Mouse (Mus musculus) right cerebral cortex, adult 2 months (tissue): ENCODE data around the gene Phlda1.

ENCODE experiments used
- DNase-seq, 2 experiments: peaks; one replicate each; pipeline ENCODE4 v3.0.0; 2021 to 2022; ENCODE audit warnings: low spot score in 2 of 2

The Phlda1 gene

GRCm38 (mm10) chr10:111504606-111505005, 1.5 kb upstream of the Phlda1 start:
- no peak for DNase-seq

GRCm38 (mm10) chr10:111505406-111505805, 680 bp upstream of the Phlda1 start:
- peak; percentile 16 to 31 for DNase-seq

GRCm38 (mm10) chr10:111506926-111507459, 907 bp downstream of the Phlda1 start:
- DNase-seq = peak; percentile 51 to 63

GRCm38 (mm10) chr10:111507460-111508211, 1.6 kb downstream of the Phlda1 start:
- DNase-seq = peak; percentile 50 to 69

GRCm38 (mm10) chr10:111508324-111509080, 2.4 kb downstream of the Phlda1 start:
- no peak for DNase-seq

GRCm38 (mm10) chr10:111509103-111509784, 3.2 kb downstream of the Phlda1 start:
- DNase-seq = no peak

GRCm38 (mm10) chr10:111509981-111510380, 3.9 kb downstream of the Phlda1 start:
- DNase-seq = no peak

GRCm38 (mm10) chr10:111510798-111511197, 4.7 kb downstream of the Phlda1 start:
- peak in 1 of 2 experiments; percentile 29 for DNase-seq

GRCm38 (mm10) chr10:111512036-111512568, 6.0 kb downstream of the Phlda1 start:
- no peak for DNase-seq

- no peak for DNase-seq
Measured at GRCm38 (mm10) chr10:111514282-111514885, 8.3 kb downstream of the Phlda1 start.

GRCm38 (mm10) chr10:111515071-111516010, 9.3 kb downstream of the Phlda1 start:
- DNase-seq = no peak

GRCm38 (mm10) chr10:111516172-111516588, 10.1 kb downstream of the Phlda1 start:
- no peak for DNase-seq

GRCm38 (mm10) chr10:111516804-111517436, 10.8 kb downstream of the Phlda1 start:
- no peak for DNase-seq

GRCm38 (mm10) chr10:111518350-111518749, 12.3 kb downstream of the Phlda1 start:
- DNase-seq = no peak

- no peak for DNase-seq
Measured at GRCm38 (mm10) chr10:111519620-111520370, 13.7 kb downstream of the Phlda1 start.

- DNase-seq = no peak
Measured at GRCm38 (mm10) chr10:111520621-111521020, 14.5 kb downstream of the Phlda1 start.

GRCm38 (mm10) chr10:111521636-111522035, 15.6 kb downstream of the Phlda1 start:
- DNase-seq = no peak

GRCm38 (mm10) chr10:111522230-111522629, 16.1 kb downstream of the Phlda1 start:
- DNase-seq = no peak

- no peak for DNase-seq
Measured at GRCm38 (mm10) chr10:111523894-111524293, 17.8 kb downstream of the Phlda1 start.
